Mouse (Mus musculus) hindbrain, embryonic 14.5 days (tissue): ENCODE measurements around the gene Ptpn13. TPM values are rescaled to one million over a fixed set of nuclear protein-coding genes. Genes with fewer than 3 reads are reported as not detected.

Source experiments
- ATAC-seq: fragments of 200-750 bp; cut with Nextera tagmentation; 2 replicates; pipeline ENCODE4 v1.8.0; 2017; ENCODE audit warnings: moderate number of reproducible peaks, mild to moderate bottlenecking, moderate TSS enrichment, moderate library complexity; ENCODE audit not compliant: low FRiP score
- DNase-seq: peaks from one replicate; pipeline ENCODE4 v3.0.0-alpha.2; 2015; ENCODE audit warnings: low spot score
- H3K27ac ChIP-seq: fragments of 300-500 bp; sonication (generic); 2 replicates; pipeline ENCODE4 v1.5.1; 2014; ENCODE audit warnings: mild to moderate bottlenecking, moderate library complexity
- H3K27me3 ChIP-seq: fragments of 300-500 bp; sonication (generic); 2 replicates; pipeline ENCODE4 v1.6.1; 2014; ENCODE audit warnings: mild to moderate bottlenecking, low read length, mixed read lengths; ENCODE audit not compliant: control insufficient read depth, insufficient read depth
- H3K36me3 ChIP-seq: fragments of 300-500 bp; sonication (generic); replicated peaks from 2 replicates; pipeline ENCODE4 v1.6.1; 2014; ENCODE audit not compliant: control insufficient read depth, insufficient read depth
- H3K4me1 ChIP-seq: fragments of 300-500 bp; sonication (generic); replicated peaks from 2 replicates; pipeline ENCODE4 v1.6.1; 2014; ENCODE audit warnings: antibody characterized with exemption, low read length, mixed read lengths; ENCODE audit not compliant: control insufficient read depth, insufficient read depth
- H3K4me2 ChIP-seq: fragments of 300-500 bp; sonication (generic); replicated peaks from 2 replicates; pipeline ENCODE4 v1.6.1; 2014; ENCODE audit warnings: mild to moderate bottlenecking, moderate library complexity
- H3K4me3 ChIP-seq: fragments of 300-500 bp; sonication (generic); replicated peaks from 2 replicates; pipeline ENCODE4 v1.5.1; 2014; ENCODE audit warnings: mild to moderate bottlenecking, low read length
- H3K9ac ChIP-seq: fragments of 300-500 bp; sonication (generic); 2 replicates; pipeline ENCODE4 v1.6.1; 2014
- H3K9me3 ChIP-seq: fragments of 300-500 bp; sonication (generic); 2 replicates; pipeline ENCODE4 v1.6.1; 2016; ENCODE audit warnings: low read length; ENCODE audit not compliant: control insufficient read depth
- WGBS: fragments of 180-500 bp; shearing (Covaris S2); extraction: QIAGEN DNeasy Blood & Tissue Kit; methylation state at CpG from one replicate; pipeline ENCODE4 v1.1.7; 2014; 5-methylcytosine and 5-hydroxymethylcytosine counted together
- polyA plus RNA-seq: library from polyadenylated mRNA; unstranded; fragments of >200 nt; fragmentation: Nextera tagmentation; extraction: Ambion mirVana; gene quantifications from 2 replicates; pipeline ENCODE4 v1.2.1, GENCODE M21; 2014

Ptpn13 gene
- polyA plus RNA-seq, 1 experiment from 2014 or later, result 7.8 TPM

DNA sequence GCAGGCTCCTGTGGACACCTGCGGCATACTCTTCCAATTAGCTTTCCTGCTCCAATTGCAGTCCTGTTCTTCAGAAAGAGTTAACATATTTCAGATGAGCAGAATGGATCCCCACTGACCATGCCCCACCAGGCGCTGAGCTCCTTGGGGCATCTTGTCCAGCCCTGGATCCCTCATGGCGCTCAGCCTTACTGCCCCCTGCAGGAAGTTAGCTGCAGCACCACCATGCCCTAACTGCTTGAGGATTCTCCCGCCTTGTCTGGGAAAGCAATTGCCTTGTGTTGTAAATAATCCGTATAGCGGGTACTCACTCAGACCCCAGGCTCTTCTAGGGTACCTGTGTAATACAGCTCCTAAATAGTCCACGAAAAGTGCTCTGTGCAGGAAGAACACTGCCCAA lies 162.2 kb downstream of the Ptpn13 start:
- H3K9ac ChIP-seq, result no peak overlapping the region
- peaks cover 6% of the 10 kb centered on the region; the same call in 1 of the 2 replicates for H3K36me3 ChIP-seq
- H3K4me1 ChIP-seq, result no peaks in the 10 kb centered on the region
- H3K27me3 ChIP-seq, result no peaks in the 10 kb centered on the region
- ATAC-seq, result no peak
- no peak overlapping the region for H3K4me3 ChIP-seq
- 83% methylated on average over 7 of the region's 7 CpGs for WGBS
- DNase-seq, result no peak
- H3K27ac ChIP-seq, result no peak overlapping the region
- no peak overlapping the region for H3K4me2 ChIP-seq
- no peaks in the 10 kb centered on the region for H3K9me3 ChIP-seq

DNA sequence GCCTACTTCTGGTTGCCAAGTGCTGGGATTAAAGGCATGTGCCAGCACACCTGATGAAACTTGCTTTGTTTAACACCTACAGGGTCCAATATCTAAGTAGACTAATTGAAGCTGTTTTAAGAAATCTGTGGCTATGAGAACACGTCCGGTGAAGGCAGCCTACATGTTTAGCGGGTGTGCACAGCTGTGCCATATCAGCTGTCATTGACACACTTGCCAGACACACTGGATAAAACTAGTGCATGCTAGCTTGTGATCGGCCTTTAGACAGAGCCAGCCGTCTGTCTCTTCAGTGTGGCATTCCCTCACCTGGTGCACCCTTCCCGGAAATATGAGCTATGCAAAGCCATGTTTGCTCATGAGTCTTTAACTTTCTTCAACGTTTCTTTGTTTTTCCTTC lies 166.9 kb downstream of the Ptpn13 start:
- Histone ChIP-seq H3K36me3 (0 out of 2 replicates have a peak, but pooled peaks cover 6% of the 10 kb centered on the region), H3K27me3 (no peaks in the 10 kb centered on the region), H3K4me1 (no peaks in the 10 kb centered on the region), H3K4me3 (no peak overlapping the region), H3K27ac (no peak overlapping the region), H3K4me2 (no peak overlapping the region), H3K9ac (no peak overlapping the region), H3K9me3 (no peaks in the 10 kb centered on the region)
- WGBS, result 92% methylated on average over 7 of the region's 7 CpGs
- no peak for ATAC-seq
- no peak for DNase-seq

DNA sequence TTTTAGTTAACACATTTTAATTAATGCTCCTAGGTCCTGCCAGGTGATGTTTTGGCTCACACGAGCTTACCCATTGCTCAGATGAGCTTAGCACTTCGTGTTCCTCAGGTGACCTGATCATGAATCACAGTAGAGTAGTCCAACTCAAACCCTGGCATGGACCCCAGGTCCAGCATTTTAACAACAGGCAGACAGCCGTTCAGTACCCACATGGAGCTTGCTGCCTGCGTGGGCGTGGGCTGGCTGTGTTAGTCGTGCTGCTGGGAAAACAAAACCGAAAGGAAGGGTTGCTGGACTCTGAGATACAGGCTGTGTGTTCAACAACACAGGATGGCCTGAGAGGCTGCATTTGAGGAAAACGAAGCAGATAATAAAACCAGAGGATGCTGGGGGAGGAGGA lies 167.7 kb downstream of the Ptpn13 start:
- no peak for DNase-seq
- no peaks in the 10 kb centered on the region for H3K4me1 ChIP-seq

DNA sequence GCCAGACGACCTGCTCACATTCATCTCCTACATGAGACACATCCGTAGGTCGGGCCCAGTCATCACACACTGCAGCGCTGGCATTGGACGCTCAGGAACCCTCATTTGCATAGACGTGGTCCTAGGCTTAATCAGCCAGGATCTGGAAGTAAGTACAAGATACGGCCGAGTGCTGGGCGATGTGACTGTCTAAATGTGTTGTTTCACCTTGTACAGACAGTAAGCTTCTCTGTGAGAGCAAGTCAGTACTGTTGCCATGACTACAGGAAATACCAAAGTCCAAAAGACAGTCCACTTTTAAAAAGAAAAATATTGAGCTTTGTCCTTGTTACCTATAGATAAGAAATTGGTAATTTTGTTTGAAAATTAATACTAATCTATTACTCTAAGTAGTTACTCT lies 168.6 kb downstream of the Ptpn13 start:
- no peaks in the 10 kb centered on the region for H3K36me3 ChIP-seq
- no peaks in the 10 kb centered on the region for H3K4me1 ChIP-seq
- ATAC-seq, result no peak
- H3K9ac ChIP-seq, result no peak overlapping the region
- H3K9me3 ChIP-seq, result no peaks in the 10 kb centered on the region
- H3K27me3 ChIP-seq, result no peaks in the 10 kb centered on the region
- no peak overlapping the region for H3K4me2 ChIP-seq
- H3K27ac ChIP-seq, result no peak overlapping the region
- DNase-seq, result no peak
- 79% methylated on average over 9 of the region's 9 CpGs for WGBS
- no peak overlapping the region for H3K4me3 ChIP-seq

More for the DNA sequence above, 167.7 kb downstream of the Ptpn13 start:
- Histone ChIP-seq H3K4me2 (no peak overlapping the region), H3K4me3 (no peak overlapping the region), H3K27me3 (no peaks in the 10 kb centered on the region), H3K9me3 (no peaks in the 10 kb centered on the region), H3K9ac (no peak overlapping the region), H3K27ac (no peak overlapping the region), H3K36me3 (0 out of 2 replicates have a peak, but pooled peaks cover 6% of the 10 kb centered on the region)
- no peak for ATAC-seq
- 86% methylated on average over 8 of the region's 8 CpGs for WGBS

DNA sequence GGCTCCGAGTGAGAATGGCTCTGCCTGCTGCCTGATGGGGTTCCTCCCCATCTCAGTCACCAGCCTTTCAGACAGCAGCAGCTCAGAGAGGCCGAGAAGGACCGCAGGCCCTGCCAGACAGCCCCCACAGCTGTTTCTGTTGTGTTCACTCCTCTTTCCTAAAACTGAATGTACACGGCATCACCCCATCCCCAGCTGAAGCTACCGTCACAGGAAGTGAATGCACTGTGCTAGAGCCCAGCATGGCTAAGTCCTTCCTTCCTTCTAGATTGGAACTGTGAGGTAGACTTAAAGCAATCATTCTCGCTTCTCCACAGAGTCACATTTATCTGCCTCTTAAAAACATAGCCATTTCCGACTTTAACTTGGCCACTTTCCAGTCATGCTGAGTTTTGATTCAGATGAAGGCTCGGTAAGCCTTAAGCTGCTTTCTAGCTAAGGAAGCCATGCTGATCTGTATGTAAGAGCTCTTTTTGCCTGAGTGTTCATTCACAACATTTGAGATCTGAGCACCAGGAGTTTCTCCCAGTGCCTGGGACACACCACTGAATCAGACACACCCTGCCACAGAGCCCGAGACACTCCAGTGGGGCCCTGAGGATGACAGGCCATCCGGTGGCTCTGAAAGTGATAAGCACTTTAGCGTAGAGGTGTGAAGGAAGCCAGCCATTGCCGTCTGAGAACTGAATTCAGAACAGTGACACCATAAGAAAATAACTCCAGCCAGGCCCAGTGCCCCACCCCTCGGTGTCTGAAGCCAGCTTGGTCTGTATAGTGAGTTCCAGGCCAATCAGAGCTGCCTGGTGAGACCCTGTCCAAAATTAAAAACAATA lies 170.6 kb downstream of the Ptpn13 start:
- Histone ChIP-seq H3K9me3 (no peaks in the 10 kb centered on the region), H3K4me2 (no peak overlapping the region), H3K9ac (no peak overlapping the region), H3K36me3 (no peaks in the 10 kb centered on the region), H3K4me1 (no peaks in the 10 kb centered on the region), H3K27me3 (no peaks in the 10 kb centered on the region), H3K27ac (no peak overlapping the region), H3K4me3 (no peak overlapping the region)
- WGBS, result 72% methylated on average over 13 of the region's 13 CpGs
- ATAC-seq (no peak), DNase-seq (peak; percentile 46)

DNA sequence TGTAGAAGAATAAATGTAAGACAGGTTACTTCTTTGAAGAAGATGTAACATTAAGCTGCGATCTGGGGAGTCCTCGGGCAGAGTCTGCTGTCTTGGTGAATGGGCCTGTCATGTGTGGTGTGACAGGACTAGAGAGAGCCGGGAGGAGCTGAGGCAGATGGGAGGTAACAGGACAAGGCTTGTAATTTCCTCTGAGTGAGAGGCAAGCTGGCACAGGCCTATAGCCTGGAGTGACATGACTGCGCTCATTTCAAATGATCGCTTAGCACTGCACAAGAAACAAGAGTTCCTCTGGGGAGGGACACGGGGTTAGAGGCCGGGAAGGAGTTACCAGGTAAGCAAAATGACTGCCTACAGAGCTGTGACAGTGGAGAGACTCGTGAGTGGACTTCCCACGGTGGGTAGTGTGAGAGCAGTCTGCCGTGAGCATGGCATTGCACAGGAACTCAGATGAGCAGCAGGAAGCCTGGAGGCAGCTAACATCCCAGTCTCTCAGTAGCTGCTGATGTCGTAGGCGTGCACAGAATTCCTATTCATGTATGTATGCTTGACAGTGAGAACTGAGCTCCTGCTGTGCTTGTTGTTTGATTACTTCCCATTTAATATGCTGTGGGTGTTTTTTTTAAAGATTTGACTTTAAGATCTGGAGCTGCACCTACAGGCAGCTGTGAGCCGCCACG lies 171.6 kb downstream of the Ptpn13 start:
- Histone ChIP-seq H3K27ac (no peak overlapping the region), H3K36me3 (no peaks in the 10 kb centered on the region), H3K4me1 (no peaks in the 10 kb centered on the region), H3K9me3 (no peaks in the 10 kb centered on the region), H3K9ac (no peak overlapping the region), H3K27me3 (no peaks in the 10 kb centered on the region), H3K4me3 (no peak overlapping the region), H3K4me2 (no peak overlapping the region)
- 49% methylated on average over 14 of the region's 14 CpGs for WGBS
- ATAC-seq (peak; percentile 79; the same call in 1 of the 2 replicates), DNase-seq (peak; percentile 42)

DNA sequence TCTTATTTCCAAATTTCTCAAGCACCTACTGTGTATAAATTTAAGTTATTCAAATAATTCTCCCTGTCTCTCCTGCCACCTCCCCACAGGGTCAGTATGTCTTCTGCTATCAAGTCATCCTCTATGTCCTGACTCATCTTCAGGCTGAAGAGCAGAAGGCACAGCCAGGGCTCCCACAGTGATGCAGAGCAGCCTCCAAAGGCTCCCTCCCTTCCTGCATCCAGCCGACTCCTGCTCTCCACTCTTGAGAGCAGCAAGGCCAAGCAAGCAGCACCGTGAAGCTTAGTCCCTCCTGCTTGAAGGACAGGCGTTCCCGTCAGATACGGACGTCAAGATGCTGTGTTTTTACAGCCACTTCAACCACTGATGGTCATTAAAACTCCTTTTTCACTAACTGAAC lies 172.6 kb downstream of the Ptpn13 start:
- 69% methylated on average over 6 of the region's 6 CpGs for WGBS
- DNase-seq, result no peak
- Histone ChIP-seq H3K4me2 (no peak overlapping the region), H3K9me3 (no peaks in the 10 kb centered on the region), H3K27ac (no peak overlapping the region), H3K4me3 (no peak overlapping the region), H3K27me3 (no peaks in the 10 kb centered on the region), H3K4me1 (no peaks in the 10 kb centered on the region), H3K36me3 (no peaks in the 10 kb centered on the region), H3K9ac (no peak overlapping the region)
- no peak for ATAC-seq

DNA sequence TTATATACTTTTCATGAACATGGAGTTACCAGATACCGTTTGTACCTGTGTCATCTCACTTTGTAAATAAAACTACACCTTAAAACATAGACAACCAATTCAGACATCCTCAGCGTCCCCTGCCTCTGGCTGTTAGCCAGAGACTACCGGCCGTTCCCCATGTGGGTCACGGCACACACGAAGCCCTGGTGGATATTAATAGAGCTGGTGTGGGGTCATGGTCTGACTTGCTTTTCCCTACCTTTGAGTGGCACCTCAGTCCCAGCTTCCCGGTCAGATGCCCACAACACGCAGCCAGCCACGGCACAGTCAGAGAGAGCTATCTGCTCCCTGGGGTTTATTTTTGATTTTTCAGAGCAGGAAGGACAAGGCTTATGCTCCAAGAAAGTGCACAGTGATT lies 173.3 kb downstream of the Ptpn13 start:
- H3K9ac ChIP-seq, result no peak overlapping the region
- 80% methylated on average over 9 of the region's 9 CpGs for WGBS
- no peak for ATAC-seq
- no peaks in the 10 kb centered on the region for H3K36me3 ChIP-seq
- no peaks in the 10 kb centered on the region; the same call in 1 of the 2 replicates for H3K4me1 ChIP-seq
- H3K4me3 ChIP-seq, result no peak overlapping the region
- DNase-seq, result no peak
- H3K9me3 ChIP-seq, result no peaks in the 10 kb centered on the region
- H3K27ac ChIP-seq, result no peak overlapping the region
- no peaks in the 10 kb centered on the region for H3K27me3 ChIP-seq
- H3K4me2 ChIP-seq, result no peak overlapping the region

DNA sequence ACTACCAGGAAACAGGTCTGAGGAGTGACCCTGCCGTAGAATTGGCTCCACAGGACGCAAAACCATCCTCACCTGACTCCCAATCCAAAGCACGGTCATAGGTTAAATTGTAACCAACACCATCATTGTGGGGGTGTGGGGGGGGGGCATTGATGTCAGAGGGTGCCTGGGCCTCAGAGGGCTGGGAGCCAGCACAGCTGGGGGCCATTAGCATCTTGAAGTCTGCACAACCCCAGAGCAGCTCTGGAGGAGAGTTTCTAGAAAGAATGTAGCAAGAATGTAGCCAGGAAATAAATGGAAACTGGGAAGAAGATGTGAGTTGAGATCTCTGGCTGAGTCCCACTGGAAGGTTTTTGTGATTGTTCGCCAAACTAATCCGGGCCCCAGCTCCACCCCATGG lies 173.9 kb downstream of the Ptpn13 start:
- 79% methylated on average over 5 of the region's 5 CpGs for WGBS
- H3K4me2 ChIP-seq, result no peak overlapping the region

More for the DNA sequence above, 173.9 kb downstream of the Ptpn13 start:
- H3K27me3 ChIP-seq, result no peaks in the 10 kb centered on the region
- H3K4me1 ChIP-seq, result no peaks in the 10 kb centered on the region; the same call in 1 of the 2 replicates
- H3K36me3 ChIP-seq, result no peaks in the 10 kb centered on the region
- no peak for DNase-seq
- ATAC-seq, result no peak
- H3K27ac ChIP-seq, result no peak overlapping the region
- no peaks in the 10 kb centered on the region for H3K9me3 ChIP-seq
- H3K4me3 ChIP-seq, result no peak overlapping the region
- no peak overlapping the region for H3K9ac ChIP-seq
